Mouse (Mus musculus): ENCODE results near the gene Slc22a13. TPM values are rescaled to one million over a fixed set of nuclear protein-coding genes. Genes with fewer than 3 reads are reported as not detected.

The Slc22a13 gene
- polyA plus RNA-seq, 1 experiment from 2014 or later = not detected

DNA sequence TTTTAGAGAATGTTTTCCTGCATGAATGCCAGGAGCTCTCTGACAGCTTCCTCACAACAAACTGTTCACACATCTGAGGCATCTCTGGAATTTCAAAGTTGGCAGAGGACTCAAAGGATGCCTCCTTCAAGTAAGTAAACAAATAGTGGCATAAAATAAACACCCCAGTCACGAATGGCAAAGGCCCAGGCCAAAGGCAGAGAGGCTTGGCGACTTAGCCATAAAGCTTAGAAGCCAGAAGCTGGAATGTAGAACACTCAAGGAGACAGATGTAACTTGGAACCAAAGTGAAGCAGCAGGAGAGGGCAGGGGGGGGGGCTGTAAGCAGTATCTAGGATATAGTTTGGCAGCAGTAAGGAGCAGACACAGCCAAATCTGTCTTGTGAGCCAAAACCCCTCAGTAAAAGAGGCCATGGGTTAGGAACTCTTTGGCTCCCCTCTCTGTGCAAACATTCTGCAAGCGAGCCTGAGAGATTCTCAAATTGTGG is 27.6 kb downstream of the Slc22a13 start:
- Histone ChIP-seq H3K27me3 (ENCODE audit: low read depth, poor library complexity, severe bottlenecking) (no peaks in the 10 kb centered on the region), H3K4me3 (no peak overlapping the region)
- WGBS = 65% methylated on average over 3 of the region's 3 CpGs

DNA sequence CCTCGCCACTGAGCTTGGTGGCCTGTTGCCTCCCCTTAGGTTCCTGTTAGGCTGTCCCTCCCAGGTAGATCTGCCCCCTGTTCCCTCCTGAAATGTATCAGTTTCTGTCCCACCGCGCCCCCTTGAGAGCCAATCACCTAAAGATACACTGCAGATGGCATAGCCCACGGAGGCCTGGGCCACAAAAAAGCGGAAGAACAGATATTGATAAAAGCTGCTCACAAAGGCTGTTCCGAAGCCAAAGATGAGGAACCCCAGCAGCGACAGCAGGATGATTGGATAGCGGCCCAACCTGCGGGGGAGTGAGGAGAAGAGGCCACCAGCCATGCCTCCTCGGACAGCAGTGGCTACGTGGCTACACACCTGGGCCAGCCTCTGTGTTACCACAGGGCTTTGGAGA is 29.6 kb downstream of the Slc22a13 start:
- no peaks in the 10 kb centered on the region for H3K27me3 ChIP-seq (ENCODE audit: low read depth, poor library complexity, severe bottlenecking)
- no peaks in the 10 kb centered on the region for H3K36me3 ChIP-seq
- no peak for DNase-seq (ENCODE audit: low spot score)
- H3K4me1 ChIP-seq = peaks cover 3% of the 10 kb centered on the region; the same call in 1 of the 2 replicates
- 91% methylated on average over 11 of the region's 11 CpGs for WGBS
- no peak overlapping the region for H3K27ac ChIP-seq (replicated peaks)
- no peak overlapping the region for H3K4me3 ChIP-seq
- no peaks in the 10 kb centered on the region for H3K9me3 ChIP-seq (replicated peaks)

More for the DNA sequence above, 27.6 kb downstream of the Slc22a13 start:
- no peaks in the 10 kb centered on the region for H3K36me3 ChIP-seq
- DNase-seq (ENCODE audit: low spot score) = no peak
- no peak overlapping the region for H3K27ac ChIP-seq (replicated peaks)
- no peaks in the 10 kb centered on the region for H3K9me3 ChIP-seq (replicated peaks)
- H3K4me1 ChIP-seq = peaks cover 3% of the 10 kb centered on the region; the same call in 1 of the 2 replicates

DNA sequence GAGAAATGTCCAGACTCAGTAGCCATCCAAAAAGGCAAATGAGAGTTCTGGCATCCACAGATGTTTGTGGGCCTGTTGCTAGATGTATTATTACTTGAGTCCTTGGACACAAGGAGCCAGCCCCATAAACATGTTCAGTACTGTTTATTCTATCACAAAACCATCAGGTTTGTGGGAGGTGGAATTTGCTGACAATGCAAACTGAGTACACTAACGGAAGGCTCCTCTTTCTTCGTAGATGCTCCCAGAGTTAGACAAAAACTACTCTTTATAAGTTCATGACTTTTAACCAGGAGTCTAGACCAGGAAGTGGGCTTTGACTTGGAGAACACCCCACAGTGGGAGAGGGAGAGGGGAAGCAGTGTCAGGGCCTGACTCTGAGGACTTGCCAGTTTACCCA is 41.3 kb downstream of the Slc22a13 start:
- 93% methylated on average over 2 of the region's 2 CpGs for WGBS
- H3K9me3 ChIP-seq (replicated peaks) = peaks cover 5% of the 10 kb centered on the region; the same call in 1 of the 2 replicates
- H3K36me3 ChIP-seq = no peaks in the 10 kb centered on the region
- H3K27ac ChIP-seq (replicated peaks) = no peak overlapping the region
- DNase-seq (ENCODE audit: low spot score) = no peak
- H3K4me1 ChIP-seq = no peaks in the 10 kb centered on the region
- no peak overlapping the region for H3K4me3 ChIP-seq
- no peaks in the 10 kb centered on the region for H3K27me3 ChIP-seq (ENCODE audit: low read depth, poor library complexity, severe bottlenecking)

DNA sequence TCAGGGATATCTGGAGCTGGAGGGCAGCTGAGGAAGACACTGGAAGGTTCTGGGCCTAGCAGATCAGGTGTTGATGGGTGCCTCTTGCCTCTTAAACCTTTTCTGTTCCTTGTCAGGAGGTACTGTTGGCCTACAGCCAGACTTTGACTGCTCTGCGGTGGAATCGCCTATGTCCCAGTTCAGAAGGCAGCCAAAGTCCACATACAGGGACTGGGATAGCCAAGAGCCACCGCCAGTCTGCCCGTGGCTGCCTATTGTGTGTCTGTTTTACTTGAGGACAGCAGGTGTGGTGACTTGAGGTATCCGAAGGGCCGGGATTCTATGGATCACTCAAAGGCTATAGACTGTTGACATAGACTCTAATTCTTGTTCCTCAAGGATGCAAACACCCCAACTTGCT is 43.4 kb downstream of the Slc22a13 start:
- no peaks in the 10 kb centered on the region for H3K36me3 ChIP-seq
- no peak overlapping the region for H3K4me3 ChIP-seq
- DNase-seq (ENCODE audit: low spot score) = no peak
- no peak overlapping the region for H3K27ac ChIP-seq (replicated peaks)
- no peaks in the 10 kb centered on the region for H3K4me1 ChIP-seq
- no peaks in the 10 kb centered on the region for H3K27me3 ChIP-seq (ENCODE audit: low read depth, poor library complexity, severe bottlenecking)
- 86% methylated on average over 6 of the region's 6 CpGs for WGBS
- peaks cover 5% of the 10 kb centered on the region; the same call in 1 of the 2 replicates for H3K9me3 ChIP-seq (replicated peaks)

DNA sequence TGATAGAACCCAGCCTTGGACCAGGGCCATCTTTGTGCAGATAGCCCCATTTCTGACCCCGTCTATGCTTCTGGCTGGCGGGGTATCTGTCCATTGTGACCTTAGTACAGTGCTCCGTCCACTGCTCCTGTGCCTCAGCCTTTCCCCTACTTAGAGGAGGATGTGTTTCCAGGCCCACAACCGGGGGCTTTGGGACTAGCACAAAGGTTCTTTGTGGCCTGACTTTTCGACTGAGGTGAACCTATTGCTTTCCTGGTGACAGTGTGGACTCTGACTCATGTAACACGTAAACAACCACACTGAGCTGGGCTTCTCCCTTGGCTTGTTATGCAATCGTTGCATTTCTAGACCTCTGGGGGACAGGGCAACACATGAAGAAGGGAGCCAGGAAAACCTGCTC is 44.2 kb downstream of the Slc22a13 start:
- no peak overlapping the region for H3K4me3 ChIP-seq
- H3K27ac ChIP-seq (replicated peaks) = no peak overlapping the region
- DNase-seq (ENCODE audit: low spot score) = no peak
- H3K27me3 ChIP-seq (ENCODE audit: low read depth, poor library complexity, severe bottlenecking) = no peaks in the 10 kb centered on the region
- WGBS = 93% methylated on average over 7 of the region's 7 CpGs
- peaks cover 5% of the 10 kb centered on the region; the same call in 1 of the 2 replicates for H3K9me3 ChIP-seq (replicated peaks)
- H3K4me1 ChIP-seq = no peaks in the 10 kb centered on the region
- no peaks in the 10 kb centered on the region for H3K36me3 ChIP-seq

DNA sequence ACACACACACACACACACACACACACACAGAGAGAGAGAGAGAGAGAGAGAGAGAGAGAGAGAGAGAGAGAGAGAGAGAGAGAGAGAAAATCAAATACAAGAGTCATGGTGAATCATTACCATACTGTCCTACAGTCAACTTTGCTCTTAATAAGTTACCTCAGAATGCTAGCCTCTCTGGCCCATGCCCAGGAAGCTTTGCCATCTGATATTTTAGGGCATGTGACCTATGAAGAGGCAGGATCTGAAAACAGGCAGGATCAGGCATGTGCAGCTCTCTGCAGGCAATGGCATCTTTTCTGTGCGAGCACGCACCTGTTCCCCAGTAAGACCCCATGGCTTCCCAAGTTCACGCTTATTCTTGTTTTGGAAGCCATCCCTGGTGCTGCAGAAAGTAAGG is 48.2 kb downstream of the Slc22a13 start:
- Histone ChIP-seq H3K4me1 (peaks cover 11% of the 10 kb centered on the region), H3K27ac (replicated peaks) (no peak overlapping the region), H3K27me3 (ENCODE audit: low read depth, poor library complexity, severe bottlenecking) (peaks cover 23% of the 10 kb centered on the region), H3K4me3 (no peak overlapping the region), H3K36me3 (no peaks in the 10 kb centered on the region), H3K9me3 (replicated peaks) (no peaks in the 10 kb centered on the region)
- no peak for DNase-seq (ENCODE audit: low spot score)
- 88% methylated on average over 3 of the region's 3 CpGs for WGBS

DNA sequence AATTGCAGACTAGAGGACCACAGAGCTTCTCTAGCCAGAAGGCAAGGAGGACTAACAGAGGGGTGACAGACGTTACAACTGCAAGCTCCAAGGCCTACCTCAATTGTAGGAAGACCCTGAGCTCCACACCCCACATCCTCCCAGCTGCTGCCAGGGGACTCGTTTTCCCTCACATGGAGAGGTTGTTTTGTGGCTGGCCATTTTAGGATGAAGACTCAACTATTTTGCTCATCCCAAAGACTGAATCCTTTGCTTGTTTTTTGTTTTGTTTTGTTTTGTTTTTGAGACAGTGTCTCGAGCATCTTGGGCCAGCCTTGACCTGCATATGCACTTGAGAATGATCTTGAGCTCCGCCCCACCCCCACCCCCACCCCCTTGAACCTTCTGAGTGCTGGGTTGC is 50.0 kb downstream of the Slc22a13 start, which contains the start of gene Gm47289:
TSS of gene Gm47289 (plus strand) at position 301 of the 400 bp plus-strand sequence.
- Histone ChIP-seq H3K4me3 (no peak within 1 kb of the TSS), H3K4me1 (peaks cover 11% of the 10 kb centered on the region), H3K27me3 (ENCODE audit: low read depth, poor library complexity, severe bottlenecking) (peaks cover 34% of the 10 kb centered on the region), H3K27ac (replicated peaks) (no peak within 1 kb of the TSS), H3K36me3 (no peaks in the 10 kb centered on the region), H3K9me3 (replicated peaks) (no peaks in the 10 kb centered on the region)
- 63% methylated on average over 4 of the region's 4 CpGs for WGBS
- DNase-seq (ENCODE audit: low spot score) = no peak

DNA sequence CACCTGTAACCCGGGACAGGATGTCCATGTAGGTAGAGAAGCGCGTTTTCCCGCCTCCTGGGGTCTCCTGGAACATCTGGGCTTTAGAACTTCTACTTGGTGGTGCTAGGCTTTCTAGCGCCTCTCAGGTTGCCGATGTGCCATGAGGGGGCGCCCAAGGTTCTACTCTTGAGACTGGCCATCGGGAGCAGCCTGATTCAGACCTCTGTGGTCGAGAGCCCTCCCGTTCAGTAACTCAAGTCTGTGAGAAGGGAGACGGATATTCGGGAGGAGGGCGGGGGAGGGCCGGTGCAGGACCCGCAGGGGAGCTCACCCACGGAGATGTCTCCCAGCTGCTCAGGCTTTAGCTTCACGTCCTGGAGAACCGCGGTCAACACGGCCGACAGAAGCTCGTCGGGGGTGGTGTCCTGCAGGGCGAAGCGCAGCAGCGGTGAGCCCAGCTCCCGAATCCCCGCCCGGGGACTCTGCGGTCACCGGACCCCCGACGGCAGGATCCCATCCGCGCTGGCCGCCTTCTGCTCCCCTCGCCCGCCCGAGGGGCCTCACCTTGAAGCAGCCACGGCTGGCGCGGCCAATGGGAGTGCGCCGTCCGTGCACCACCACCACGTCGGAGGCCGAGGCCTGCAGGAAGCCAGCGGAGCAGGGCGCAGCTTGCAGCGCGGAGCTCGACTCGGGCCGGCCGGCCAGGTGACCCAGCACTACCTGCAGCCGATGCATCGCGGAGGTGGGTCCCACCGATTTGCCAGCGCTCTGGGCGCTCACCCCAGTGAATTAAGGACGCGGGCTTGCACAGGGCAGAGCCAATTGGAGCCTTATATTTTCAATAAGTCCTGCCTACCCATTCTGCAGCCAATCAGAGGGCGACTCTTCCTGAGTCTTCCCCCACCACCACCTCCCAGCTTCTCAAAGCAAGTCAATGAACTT is 52.4 kb downstream of the Slc22a13 start, which contains the start of gene Acaa1b:
TSS of gene Acaa1b (minus strand) at position 816 of the 924 bp plus-strand sequence.
- DNase-seq (ENCODE audit: low spot score) = peak; percentile 84
- Histone ChIP-seq H3K27ac (replicated peaks) (no peak within 1 kb of the TSS; the same call in 1 of the 2 replicates), H3K9me3 (replicated peaks) (no peaks in the 10 kb centered on the region), H3K4me3 (peak within 1 kb of the TSS; percentile 64), H3K4me1 (peaks cover 11% of the 10 kb centered on the region), H3K27me3 (ENCODE audit: low read depth, poor library complexity, severe bottlenecking) (peaks cover 34% of the 10 kb centered on the region), H3K36me3 (no peaks in the 10 kb centered on the region)
- under 1% methylated on average over 65 of the region's 65 CpGs for WGBS

DNA sequence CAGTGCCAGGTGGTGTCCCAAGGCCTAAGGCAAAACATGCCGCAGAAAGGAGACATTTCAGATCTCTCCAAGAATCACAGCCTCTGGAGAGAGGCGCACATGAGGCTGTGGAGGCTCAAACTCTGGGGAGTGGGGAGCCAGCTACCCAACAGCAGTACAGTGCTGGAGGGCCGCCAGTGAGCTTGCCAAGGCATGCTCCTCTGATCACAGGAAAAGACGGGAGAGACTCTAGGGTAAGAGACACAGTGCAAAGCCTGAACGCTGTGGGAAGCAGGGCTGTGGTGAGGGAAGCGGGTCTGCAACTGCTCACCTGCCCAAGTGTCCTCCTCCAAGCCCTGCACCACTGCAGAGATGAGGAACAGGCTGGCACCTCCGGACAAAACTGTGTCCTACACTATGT is 53.1 kb downstream of the Slc22a13 start:
- Histone ChIP-seq H3K27me3 (ENCODE audit: low read depth, poor library complexity, severe bottlenecking) (peaks cover 34% of the 10 kb centered on the region), H3K4me3 (peak overlapping the region; percentile 64; the same call in 1 of the 2 replicates), H3K9me3 (replicated peaks) (no peaks in the 10 kb centered on the region), H3K4me1 (peaks cover 11% of the 10 kb centered on the region), H3K27ac (replicated peaks) (no peak overlapping the region), H3K36me3 (no peaks in the 10 kb centered on the region)
- no peak for DNase-seq (ENCODE audit: low spot score)
- WGBS = 54% methylated on average over 7 of the region's 7 CpGs

DNA sequence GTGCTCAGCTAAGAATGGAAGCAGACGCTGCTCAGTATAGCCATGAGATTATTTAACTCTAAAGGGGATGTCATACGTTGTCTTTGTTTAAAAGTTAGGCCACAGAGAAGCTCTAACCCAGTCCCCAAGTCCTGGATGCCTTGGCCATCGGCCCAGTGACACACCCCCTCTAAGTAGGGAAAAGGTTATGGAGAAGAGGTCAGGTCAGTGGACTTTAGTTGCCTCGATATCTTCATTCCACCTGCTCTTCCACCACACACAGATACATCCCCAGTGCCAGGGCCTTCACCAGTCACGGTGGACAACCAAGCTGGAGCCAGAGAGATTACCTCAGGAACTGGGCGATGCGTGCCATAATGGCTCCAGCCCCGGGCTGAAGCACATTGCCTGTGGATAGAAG is 53.5 kb downstream of the Slc22a13 start:
- peaks cover 11% of the 10 kb centered on the region for H3K4me1 ChIP-seq
- no peak for DNase-seq (ENCODE audit: low spot score)
- H3K9me3 ChIP-seq (replicated peaks) = no peaks in the 10 kb centered on the region
- no peaks in the 10 kb centered on the region for H3K36me3 ChIP-seq
- no peak overlapping the region for H3K4me3 ChIP-seq
- no peak overlapping the region for H3K27ac ChIP-seq (replicated peaks)
- peaks cover 34% of the 10 kb centered on the region for H3K27me3 ChIP-seq (ENCODE audit: low read depth, poor library complexity, severe bottlenecking)
- WGBS = 84% methylated on average over 8 of the region's 8 CpGs

DNA sequence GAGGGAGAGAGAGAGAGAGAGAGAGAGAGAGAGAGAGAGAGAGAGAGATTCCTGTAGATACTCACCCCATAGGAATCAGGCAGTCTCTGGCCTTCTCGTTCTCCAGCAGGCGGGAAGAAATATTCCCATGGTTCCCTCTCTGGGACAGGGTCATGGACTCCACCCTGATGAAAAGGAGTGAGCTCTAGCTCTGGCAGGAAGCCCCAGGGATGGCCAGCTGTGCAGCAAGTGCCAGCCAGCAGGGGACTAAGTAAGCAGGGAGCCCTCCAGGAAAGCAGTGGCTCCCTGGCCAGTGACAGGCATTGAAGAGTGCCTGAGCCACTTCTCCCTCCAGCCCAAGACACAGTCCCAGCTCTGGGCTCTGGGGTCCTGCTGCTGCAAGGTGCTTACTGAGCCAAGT is 57.1 kb downstream of the Slc22a13 start:
- H3K4me1 ChIP-seq = peaks cover 9% of the 10 kb centered on the region
- no peak overlapping the region for H3K27ac ChIP-seq (replicated peaks)
- no peak overlapping the region for H3K4me3 ChIP-seq
- DNase-seq (ENCODE audit: low spot score) = no peak
- 52% methylated on average over 2 of the region's 2 CpGs for whole genome bisulfite sequencing
- peaks cover 19% of the 10 kb centered on the region for H3K27me3 ChIP-seq (ENCODE audit: low read depth, poor library complexity, severe bottlenecking)
- no peaks in the 10 kb centered on the region for H3K36me3 ChIP-seq
- no peaks in the 10 kb centered on the region for H3K9me3 ChIP-seq (replicated peaks)

DNA sequence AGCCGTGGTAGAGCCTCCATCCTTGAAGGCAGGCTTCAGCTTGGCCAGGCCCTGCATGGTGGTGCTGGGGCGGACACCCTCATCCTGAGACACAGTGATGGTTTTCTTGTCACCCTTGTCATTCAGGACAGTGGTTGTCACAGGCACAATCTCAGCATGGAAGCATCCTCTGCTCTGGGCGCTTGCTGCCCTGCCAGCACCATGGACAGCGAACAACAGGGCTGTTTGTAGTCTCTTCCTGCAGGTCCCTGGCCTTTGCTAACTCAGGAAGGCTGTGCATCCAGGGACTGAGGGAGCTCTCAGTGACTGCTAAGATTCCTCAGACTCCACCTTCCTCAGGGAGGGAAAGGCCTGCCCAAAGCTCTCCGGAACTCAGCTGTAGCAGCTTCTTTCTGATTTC is 59.3 kb downstream of the Slc22a13 start:
- peak; percentile 66 for DNase-seq (ENCODE audit: low spot score)
- Histone ChIP-seq H3K4me3 (no peak overlapping the region), H3K27me3 (ENCODE audit: low read depth, poor library complexity, severe bottlenecking) (0 out of 2 replicates have a peak, but pooled peaks cover under 1% of the 10 kb centered on the region), H3K4me1 (peaks cover 9% of the 10 kb centered on the region), H3K9me3 (replicated peaks) (no peaks in the 10 kb centered on the region), H3K27ac (replicated peaks) (no peak overlapping the region), H3K36me3 (no peaks in the 10 kb centered on the region)
- WGBS = 29% methylated on average over 5 of the region's 5 CpGs
